Mouse (Mus musculus): ENCODE measurements around the gene Unc119b. TPM values are rescaled to one million over a fixed set of nuclear protein-coding genes. Genes with fewer than 3 reads are reported as not detected.
"Not testable (repeated sequence)": the region's sequence is repeated elsewhere in the genome, so short reads cannot be mapped to it uniquely, and the experiment has no call there.

The Unc119b gene
- polyA plus RNA-seq, 1 experiment from 2014 or later: 8.0 TPM

DNA sequence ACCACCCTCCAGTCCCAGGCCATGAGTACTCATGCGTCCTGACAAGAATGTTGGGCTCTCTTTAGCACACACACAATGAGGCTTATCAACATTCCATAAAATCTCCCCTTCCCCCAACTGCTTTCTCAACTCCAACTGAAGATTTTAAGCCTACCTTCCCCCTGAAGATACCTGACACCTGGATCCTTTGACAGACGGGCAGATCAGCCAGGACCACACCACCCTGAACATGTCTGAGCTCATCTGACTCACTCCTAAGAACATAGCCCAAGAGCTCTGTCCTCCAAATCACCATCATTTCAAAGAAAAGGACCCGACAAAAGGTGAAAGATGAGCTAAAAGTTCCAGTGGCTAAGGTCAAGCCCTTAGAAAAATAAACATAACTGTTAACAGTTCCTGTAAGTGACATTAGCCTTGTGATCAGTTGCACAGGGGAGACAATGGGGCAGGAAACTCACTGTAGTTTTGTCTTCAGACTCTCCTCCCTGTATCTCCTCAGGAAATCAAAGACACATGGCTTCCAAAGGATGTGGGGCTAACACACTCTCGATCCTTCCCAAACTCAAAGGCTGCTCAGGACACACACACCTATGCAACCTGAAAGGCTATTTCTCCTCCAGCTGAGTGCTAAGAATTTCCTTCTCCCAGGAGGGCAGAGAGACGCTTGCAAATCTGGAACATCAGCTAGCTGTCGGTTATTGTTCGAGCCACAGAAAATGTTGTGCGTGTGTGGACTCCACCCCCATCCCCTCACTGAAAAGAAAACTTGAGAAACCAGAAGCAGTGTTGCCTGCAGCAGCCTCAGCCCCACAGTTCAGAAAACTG lies 17.6 kb upstream of the Unc119b start:
- DNase-seq (no peak), ATAC-seq (no peak)
- peaks cover 24% of the 10 kb centered on the region for H3K36me3 ChIP-seq (replicated peaks; ENCODE audit: insufficient read depth, low read length)
- H3K9me3 ChIP-seq (ENCODE audit: low read length): no peaks in the 10 kb centered on the region
- 0 out of 2 replicates have a peak overlapping the region, but pooled peaks have one; percentile 23 for H3K27ac ChIP-seq (ENCODE audit: low read depth)
- peaks cover 52% of the 10 kb centered on the region for H3K4me1 ChIP-seq (ENCODE audit: insufficient read depth)
- no peak overlapping the region for H3K4me2 ChIP-seq (ENCODE audit: low read depth, low read length)
- no peak overlapping the region for H3K4me3 ChIP-seq (ENCODE audit: low read depth, low read length)
- H3K27me3 ChIP-seq (ENCODE audit: insufficient read depth, low read length): no peaks in the 10 kb centered on the region
- no peak overlapping the region for H3K9ac ChIP-seq (replicated peaks)
- TF ChIP-seq CTCF (IDR thresholded peaks at IDR 0.05; ENCODE audit: low read depth): no peak
- no peak for TF ChIP-seq EP300 (IDR thresholded peaks at IDR 0.05; ENCODE audit: low read depth)
- 47% methylated on average over 8 of the region's 8 CpGs for WGBS (ENCODE audit: insufficient replicate concordance)

DNA sequence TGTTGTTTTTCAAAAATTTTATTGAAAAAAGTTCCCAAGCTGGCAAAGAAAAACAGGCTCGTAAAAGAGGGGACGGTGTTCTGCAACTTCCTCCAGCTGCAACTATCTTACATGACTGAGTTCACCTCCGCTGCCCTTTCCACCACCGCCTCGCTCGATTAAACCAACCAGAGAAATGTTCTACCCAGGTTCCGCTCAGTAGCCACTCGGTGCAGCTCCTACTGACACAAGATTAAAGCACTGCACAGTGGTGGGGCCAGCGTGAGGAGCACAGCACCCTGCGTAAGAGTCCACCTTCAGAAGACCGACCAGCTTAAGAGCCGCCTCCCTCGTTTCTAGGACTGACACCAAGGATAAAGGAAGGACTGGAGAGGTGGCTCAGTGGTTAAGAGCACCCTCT lies 16.7 kb upstream of the Unc119b start:
- H3K4me2 ChIP-seq (ENCODE audit: low read depth, low read length): no peak overlapping the region
- ATAC-seq: no peak
- TF ChIP-seq EP300 (IDR thresholded peaks at IDR 0.05; ENCODE audit: low read depth) (no peak), CTCF (IDR thresholded peaks at IDR 0.05; ENCODE audit: low read depth) (no peak)
- H3K4me3 ChIP-seq (ENCODE audit: low read depth, low read length): no peak overlapping the region
- no peak overlapping the region for H3K9ac ChIP-seq (replicated peaks)
- DNase-seq: no peak
- H3K9me3 ChIP-seq (ENCODE audit: low read length): no peaks in the 10 kb centered on the region
- peaks cover 51% of the 10 kb centered on the region for H3K4me1 ChIP-seq (ENCODE audit: insufficient read depth)
- H3K27me3 ChIP-seq (ENCODE audit: insufficient read depth, low read length): no peaks in the 10 kb centered on the region
- H3K36me3 ChIP-seq (replicated peaks; ENCODE audit: insufficient read depth, low read length): peaks cover 32% of the 10 kb centered on the region
- 72% methylated on average over 13 of the region's 13 CpGs for WGBS (ENCODE audit: insufficient replicate concordance)
- H3K27ac ChIP-seq (ENCODE audit: low read depth): 0 out of 2 replicates have a peak overlapping the region, but pooled peaks have one; percentile 24

DNA sequence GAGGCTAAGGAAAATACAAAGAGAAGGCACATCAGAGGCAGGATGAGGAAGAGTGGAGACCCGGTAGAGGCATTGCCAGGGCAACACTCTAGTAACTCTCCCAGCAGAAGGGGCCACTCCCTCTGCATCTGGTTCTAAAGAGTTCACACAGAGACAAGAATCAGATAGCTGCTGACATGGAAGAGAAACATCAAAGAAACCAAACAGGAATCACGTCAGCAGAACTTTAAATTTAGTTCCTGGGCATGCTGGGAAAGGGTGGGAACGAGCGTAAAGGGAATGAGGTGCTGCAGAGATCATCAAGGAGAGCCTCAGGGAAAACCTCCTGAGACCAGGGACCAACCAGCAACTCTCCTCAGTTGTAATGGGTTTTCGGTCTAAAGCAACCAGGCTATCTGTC lies 16.2 kb upstream of the Unc119b start:
- Histone ChIP-seq H3K4me1 (ENCODE audit: insufficient read depth) (peaks cover 47% of the 10 kb centered on the region), H3K27me3 (ENCODE audit: insufficient read depth, low read length) (no peaks in the 10 kb centered on the region), H3K9me3 (ENCODE audit: low read length) (no peaks in the 10 kb centered on the region), H3K4me2 (ENCODE audit: low read depth, low read length) (no peak overlapping the region), H3K27ac (ENCODE audit: low read depth) (no peak overlapping the region), H3K4me3 (ENCODE audit: low read depth, low read length) (no peak overlapping the region), H3K9ac (replicated peaks) (no peak overlapping the region), H3K36me3 (replicated peaks; ENCODE audit: insufficient read depth, low read length) (peaks cover 35% of the 10 kb centered on the region)
- DNase-seq (no peak), ATAC-seq (no peak)
- 74% methylated on average over 5 of the region's 5 CpGs for WGBS (ENCODE audit: insufficient replicate concordance)
- TF ChIP-seq EP300 (IDR thresholded peaks at IDR 0.05; ENCODE audit: low read depth) (no peak), CTCF (IDR thresholded peaks at IDR 0.05; ENCODE audit: low read depth) (no peak)

DNA sequence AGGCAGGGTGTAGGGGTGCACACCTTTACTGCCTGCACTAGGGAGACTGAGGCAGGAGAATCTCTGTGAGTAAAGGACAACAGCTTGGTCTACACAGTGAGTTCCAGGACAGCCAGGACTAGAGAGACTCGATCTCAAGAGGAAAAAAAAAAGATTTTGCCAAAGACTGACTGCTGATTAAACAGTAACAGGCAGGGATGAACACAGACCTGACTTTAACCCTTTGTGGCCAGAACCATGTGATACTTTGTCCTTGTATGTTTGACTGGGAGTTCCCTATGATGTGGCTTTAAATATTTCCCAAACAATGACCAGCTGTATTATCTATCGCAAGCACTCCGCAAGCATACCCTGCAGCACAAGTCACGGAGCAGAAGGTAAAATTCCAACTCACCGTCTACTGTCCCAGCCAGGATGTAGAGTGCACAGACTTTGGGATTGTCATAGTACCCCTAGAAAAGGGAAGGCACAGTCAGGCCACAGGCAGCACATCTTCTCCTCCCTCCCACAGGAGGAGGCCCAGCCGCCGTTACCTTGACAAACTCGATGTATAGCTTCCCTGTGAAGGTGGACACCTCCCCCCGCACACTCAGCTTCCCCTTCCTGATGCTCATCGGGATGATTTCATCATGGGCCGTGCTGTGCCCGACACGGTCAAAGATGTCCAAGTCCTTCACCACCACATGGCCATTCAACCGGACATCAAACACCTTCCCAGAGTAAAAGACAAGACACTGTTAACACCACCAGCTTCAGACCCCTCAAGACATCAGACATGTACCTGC lies 15.1 kb upstream of the Unc119b start:
- no peak overlapping the region for H3K9ac ChIP-seq (replicated peaks)
- no peak overlapping the region for H3K4me2 ChIP-seq (ENCODE audit: low read depth, low read length)
- peak; percentile 21; the same call in 1 of the 2 replicates for ATAC-seq
- TF ChIP-seq CTCF (IDR thresholded peaks at IDR 0.05; ENCODE audit: low read depth): no peak
- no peak for TF ChIP-seq EP300 (IDR thresholded peaks at IDR 0.05; ENCODE audit: low read depth)
- peaks cover 35% of the 10 kb centered on the region for H3K4me1 ChIP-seq (ENCODE audit: insufficient read depth)
- no peak overlapping the region for H3K27ac ChIP-seq (ENCODE audit: low read depth)
- no peaks in the 10 kb centered on the region for H3K9me3 ChIP-seq (ENCODE audit: low read length)
- no peak overlapping the region for H3K4me3 ChIP-seq (ENCODE audit: low read depth, low read length)
- H3K36me3 ChIP-seq (replicated peaks; ENCODE audit: insufficient read depth, low read length): peaks cover 35% of the 10 kb centered on the region
- DNase-seq: no peak
- 67% methylated on average over 14 of the region's 14 CpGs for WGBS (ENCODE audit: insufficient replicate concordance)
- H3K27me3 ChIP-seq (ENCODE audit: insufficient read depth, low read length): no peaks in the 10 kb centered on the region

DNA sequence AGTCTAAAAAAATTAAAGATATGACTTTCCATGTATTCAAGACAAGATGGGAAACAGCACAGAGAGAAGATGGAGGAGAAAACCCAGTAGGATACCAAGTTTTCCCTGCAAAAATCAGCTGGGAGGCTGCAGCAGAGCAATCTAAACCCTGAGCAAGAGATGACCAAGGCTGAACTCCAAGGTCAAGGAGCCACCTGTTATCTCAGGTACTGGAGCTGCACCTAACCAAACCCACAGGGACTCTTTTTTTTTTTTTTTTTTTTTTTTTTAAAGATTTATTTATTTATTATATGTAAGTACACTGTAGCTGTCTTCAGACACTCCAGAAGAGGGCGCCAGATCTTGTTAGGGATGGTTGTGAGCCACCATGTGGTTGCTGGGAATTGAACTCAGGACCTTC lies 14.1 kb upstream of the Unc119b start:
- not testable (repeated sequence) for H3K27ac ChIP-seq (ENCODE audit: low read depth); H3K27me3 ChIP-seq (ENCODE audit: insufficient read depth, low read length); ATAC-seq; H3K9ac ChIP-seq (replicated peaks); H3K4me2 ChIP-seq (ENCODE audit: low read depth, low read length); H3K4me3 ChIP-seq (ENCODE audit: low read depth, low read length); DNase-seq; H3K9me3 ChIP-seq (ENCODE audit: low read length)
- Histone ChIP-seq H3K4me1 (ENCODE audit: insufficient read depth) (peaks cover 25% of the 10 kb centered on the region), H3K36me3 (replicated peaks; ENCODE audit: insufficient read depth, low read length) (peaks cover 43% of the 10 kb centered on the region)
- no CpG with 5 or more reads among the region's 1 CpGs for WGBS (ENCODE audit: insufficient replicate concordance)

DNA sequence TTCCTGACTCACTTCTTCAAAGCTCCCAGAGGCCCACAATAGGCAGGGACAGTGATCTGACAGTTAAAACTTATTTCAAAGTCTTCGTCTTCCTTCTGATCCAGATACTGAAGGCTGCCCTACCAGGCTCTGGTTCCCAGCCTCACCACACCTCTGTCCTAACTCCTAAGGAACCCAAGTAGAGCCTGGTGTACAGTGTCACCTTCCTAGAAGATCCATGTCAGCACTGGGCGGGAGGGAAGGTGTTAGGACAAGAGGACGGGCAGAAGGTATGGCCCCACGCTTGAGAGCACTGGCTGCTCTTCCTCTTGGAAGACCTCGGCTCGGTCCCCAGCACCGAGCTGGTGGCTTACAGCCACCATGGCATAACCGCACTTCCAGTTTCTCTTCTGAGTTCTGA lies 13.6 kb upstream of the Unc119b start:
- peaks cover 46% of the 10 kb centered on the region for H3K36me3 ChIP-seq (replicated peaks; ENCODE audit: insufficient read depth, low read length)
- no peak overlapping the region; the same call in 1 of the 2 replicates for H3K9ac ChIP-seq (replicated peaks)
- no peak for DNase-seq
- no peak overlapping the region for H3K4me2 ChIP-seq (ENCODE audit: low read depth, low read length)
- H3K27me3 ChIP-seq (ENCODE audit: insufficient read depth, low read length): no peaks in the 10 kb centered on the region
- peaks cover 22% of the 10 kb centered on the region for H3K4me1 ChIP-seq (ENCODE audit: insufficient read depth)
- H3K27ac ChIP-seq (ENCODE audit: low read depth): no peak overlapping the region
- no peak for TF ChIP-seq CTCF (IDR thresholded peaks at IDR 0.05; ENCODE audit: low read depth)
- TF ChIP-seq EP300 (IDR thresholded peaks at IDR 0.05; ENCODE audit: low read depth): no peak
- H3K9me3 ChIP-seq (ENCODE audit: low read length): no peaks in the 10 kb centered on the region
- ATAC-seq: no peak
- no peak overlapping the region for H3K4me3 ChIP-seq (ENCODE audit: low read depth, low read length)
- WGBS (ENCODE audit: insufficient replicate concordance): 88% methylated on average over 8 of the region's 8 CpGs

Measured in liver, postnatal 0 days (tissue).